Mouse (Mus musculus): Measurements from ENCODE around the gene Lrrc4c. TPM values are rescaled to one million over a fixed set of nuclear protein-coding genes. Genes with fewer than 3 reads are reported as not detected.

Lrrc4c gene
- polyA plus RNA-seq, 1 experiment: 0.48 TPM

- Histone ChIP-seq H3K4me3 (ENCODE audit: insufficient read depth, low read depth, low read length) (no peak overlapping the region), H3K27ac (replicated peaks; ENCODE audit: low read depth, low read length) (no peak overlapping the region), H3K4me1 (ENCODE audit: control insufficient read depth, insufficient read depth, insufficient read length, low read length) (no peaks in the 10 kb centered on the region)
Observed at GRCm38 (mm10) chr2:96681806-96682205, 363.8 kb downstream of the Lrrc4c start.

GRCm38 (mm10) chr2:96685328-96685727, 367.4 kb downstream of the Lrrc4c start:
- H3K27ac ChIP-seq (replicated peaks; ENCODE audit: low read depth, low read length): no peak overlapping the region
- H3K4me1 ChIP-seq (ENCODE audit: control insufficient read depth, insufficient read depth, insufficient read length, low read length): no peaks in the 10 kb centered on the region
- no peak overlapping the region for H3K4me3 ChIP-seq (ENCODE audit: insufficient read depth, low read depth, low read length)

- no peaks in the 10 kb centered on the region for H3K4me1 ChIP-seq (ENCODE audit: control insufficient read depth, insufficient read depth, insufficient read length, low read length)
Observed at GRCm38 (mm10) chr2:96705004-96705403, 387.0 kb downstream of the Lrrc4c start.

GRCm38 (mm10) chr2:96707772-96708350, 389.9 kb downstream of the Lrrc4c start:
- Histone ChIP-seq H3K4me3 (ENCODE audit: insufficient read depth, low read depth, low read length) (no peak overlapping the region), H3K27ac (replicated peaks; ENCODE audit: low read depth, low read length) (no peak overlapping the region), H3K4me1 (ENCODE audit: control insufficient read depth, insufficient read depth, insufficient read length, low read length) (no peaks in the 10 kb centered on the region)

More at GRCm38 (mm10) chr2:96705004-96705403, 387.0 kb downstream of the Lrrc4c start:
- no peak overlapping the region for H3K4me3 ChIP-seq (ENCODE audit: insufficient read depth, low read depth, low read length)
- H3K27ac ChIP-seq (replicated peaks; ENCODE audit: low read depth, low read length): no peak overlapping the region

- H3K4me1 ChIP-seq (ENCODE audit: control insufficient read depth, insufficient read depth, insufficient read length, low read length): no peaks in the 10 kb centered on the region
- no peak overlapping the region for H3K4me3 ChIP-seq (ENCODE audit: insufficient read depth, low read depth, low read length)
- no peak overlapping the region for H3K27ac ChIP-seq (replicated peaks; ENCODE audit: low read depth, low read length)
Observed at GRCm38 (mm10) chr2:96714561-96714960, 396.6 kb downstream of the Lrrc4c start.

GRCm38 (mm10) chr2:96717353-96717752, 399.4 kb downstream of the Lrrc4c start:
- H3K27ac ChIP-seq (replicated peaks; ENCODE audit: low read depth, low read length): no peak overlapping the region
- no peak overlapping the region for H3K4me3 ChIP-seq (ENCODE audit: insufficient read depth, low read depth, low read length)
- H3K4me1 ChIP-seq (ENCODE audit: control insufficient read depth, insufficient read depth, insufficient read length, low read length): no peaks in the 10 kb centered on the region

- Histone ChIP-seq H3K4me1 (ENCODE audit: control insufficient read depth, insufficient read depth, insufficient read length, low read length) (no peaks in the 10 kb centered on the region), H3K27ac (replicated peaks; ENCODE audit: low read depth, low read length) (no peak overlapping the region), H3K4me3 (ENCODE audit: insufficient read depth, low read depth, low read length) (no peak overlapping the region)
Observed at GRCm38 (mm10) chr2:96723395-96723794, 405.4 kb downstream of the Lrrc4c start.

GRCm38 (mm10) chr2:96736081-96736480, 418.1 kb downstream of the Lrrc4c start:
- Histone ChIP-seq H3K27ac (replicated peaks; ENCODE audit: low read depth, low read length) (no peak overlapping the region), H3K4me3 (ENCODE audit: insufficient read depth, low read depth, low read length) (no peak overlapping the region), H3K4me1 (ENCODE audit: control insufficient read depth, insufficient read depth, insufficient read length, low read length) (no peaks in the 10 kb centered on the region)

GRCm38 (mm10) chr2:96755066-96755465, 437.1 kb downstream of the Lrrc4c start:
- no peak overlapping the region for H3K27ac ChIP-seq (replicated peaks; ENCODE audit: low read depth, low read length)

GRCm38 (mm10) chr2:96757701-96758100, 439.7 kb downstream of the Lrrc4c start:
- Histone ChIP-seq H3K4me3 (ENCODE audit: insufficient read depth, low read depth, low read length) (no peak overlapping the region), H3K27ac (replicated peaks; ENCODE audit: low read depth, low read length) (no peak overlapping the region), H3K4me1 (ENCODE audit: control insufficient read depth, insufficient read depth, insufficient read length, low read length) (no peaks in the 10 kb centered on the region)

More at GRCm38 (mm10) chr2:96755066-96755465, 437.1 kb downstream of the Lrrc4c start:
- no peaks in the 10 kb centered on the region for H3K4me1 ChIP-seq (ENCODE audit: control insufficient read depth, insufficient read depth, insufficient read length, low read length)
- H3K4me3 ChIP-seq (ENCODE audit: insufficient read depth, low read depth, low read length): no peak overlapping the region

- H3K4me3 ChIP-seq (ENCODE audit: insufficient read depth, low read depth, low read length): no peak overlapping the region
- no peaks in the 10 kb centered on the region for H3K4me1 ChIP-seq (ENCODE audit: control insufficient read depth, insufficient read depth, insufficient read length, low read length)
- H3K27ac ChIP-seq (replicated peaks; ENCODE audit: low read depth, low read length): no peak overlapping the region
Observed at GRCm38 (mm10) chr2:96763538-96763937, 445.6 kb downstream of the Lrrc4c start.

- H3K4me3 ChIP-seq (ENCODE audit: insufficient read depth, low read depth, low read length): no peak overlapping the region
- H3K27ac ChIP-seq (replicated peaks; ENCODE audit: low read depth, low read length): no peak overlapping the region
- H3K4me1 ChIP-seq (ENCODE audit: control insufficient read depth, insufficient read depth, insufficient read length, low read length): no peaks in the 10 kb centered on the region
Observed at GRCm38 (mm10) chr2:96775376-96775775, 457.4 kb downstream of the Lrrc4c start.

GRCm38 (mm10) chr2:96796681-96797385, 478.9 kb downstream of the Lrrc4c start:
- no peak overlapping the region for H3K4me3 ChIP-seq (ENCODE audit: insufficient read depth, low read depth, low read length)
- H3K27ac ChIP-seq (replicated peaks; ENCODE audit: low read depth, low read length): no peak overlapping the region
- H3K4me1 ChIP-seq (ENCODE audit: control insufficient read depth, insufficient read depth, insufficient read length, low read length): no peaks in the 10 kb centered on the region

- Histone ChIP-seq H3K4me3 (ENCODE audit: insufficient read depth, low read depth, low read length) (no peak overlapping the region), H3K4me1 (ENCODE audit: control insufficient read depth, insufficient read depth, insufficient read length, low read length) (no peaks in the 10 kb centered on the region), H3K27ac (replicated peaks; ENCODE audit: low read depth, low read length) (no peak overlapping the region)
Observed at GRCm38 (mm10) chr2:96850839-96851396, 532.9 kb downstream of the Lrrc4c start.

- H3K4me1 ChIP-seq (ENCODE audit: control insufficient read depth, insufficient read depth, insufficient read length, low read length): no peaks in the 10 kb centered on the region
- H3K27ac ChIP-seq (replicated peaks; ENCODE audit: low read depth, low read length): no peak overlapping the region
- H3K4me3 ChIP-seq (ENCODE audit: insufficient read depth, low read depth, low read length): no peak overlapping the region
Observed at GRCm38 (mm10) chr2:96853797-96854196, 535.8 kb downstream of the Lrrc4c start.

- H3K4me1 ChIP-seq (ENCODE audit: control insufficient read depth, insufficient read depth, insufficient read length, low read length): no peaks in the 10 kb centered on the region
- no peak overlapping the region for H3K4me3 ChIP-seq (ENCODE audit: insufficient read depth, low read depth, low read length)
- H3K27ac ChIP-seq (replicated peaks; ENCODE audit: low read depth, low read length): no peak overlapping the region
Observed at GRCm38 (mm10) chr2:96876062-96876461, 558.1 kb downstream of the Lrrc4c start.
